8 mouse cellular contexts compared by ENCODE assay signal in genomic region chr5:92369151-92369994, GRCm38 (mm10). TPM values are rescaled to one million over a fixed set of nuclear protein-coding genes. Genes with fewer than 3 reads are reported as not detected.
A peak's percentile ranks its signal among the peaks of the same experiment; 100 is the strongest.
DNase-seq lines count a peak whose midpoint lies in the region; ATAC-seq and TF ChIP-seq lines count a peak whose summit lies in the region.

No protein-coding gene starts in this region.

- no peak for DNase-seq in kidney, adult 2 months
- DNase-seq in adrenal gland, postnatal 25 days, result peak; percentile 61
- peak; percentile 46 to 58 for DNase-seq in frontal cortex, postnatal 36 days (ENCODE audit: low spot score in 2 of 2)
- peak; percentile 63 for DNase-seq in kidney, postnatal 14 days
- no peak for DNase-seq in liver, postnatal 0 days
- DNase-seq in right cerebral cortex, adult 18-20 months, result peak; percentile 66
- no peak for DNase-seq in testis, postnatal 14 days (ENCODE audit: low spot score)

- 69% methylated on average over 13 of the region's 13 CpGs for WGBS in kidney, embryonic 14.5 days
- 60% methylated on average over 13 of the region's 13 CpGs for WGBS in kidney, adult 2 months
- WGBS in liver, postnatal 0 days (ENCODE audit: insufficient replicate concordance), result 58% methylated on average over 13 of the region's 13 CpGs

- H3K4me1 ChIP-seq in kidney, embryonic 14.5 days (ENCODE audit: control insufficient read depth, insufficient read depth, low read length), result no peaks in the 10 kb centered on the region
- peaks cover 9% of the 10 kb centered on the region; the same call in 1 of the 2 replicates for H3K4me1 ChIP-seq in kidney, adult 2 months (ENCODE audit: control insufficient read depth, insufficient read depth, low read length)
- peaks cover 29% of the 10 kb centered on the region for H3K4me1 ChIP-seq in liver, postnatal 0 days (ENCODE audit: insufficient read depth)

- H3K4me2 ChIP-seq in kidney, embryonic 14.5 days (replicated peaks; ENCODE audit: low read depth, low read length), result no peak overlapping the region
- H3K4me2 ChIP-seq in liver, postnatal 0 days (ENCODE audit: low read depth, low read length), result no peak overlapping the region

- no peak overlapping the region for H3K4me3 ChIP-seq in kidney, embryonic 14.5 days (ENCODE audit: low read length)
- no peak overlapping the region for H3K4me3 ChIP-seq in kidney, adult 2 months (ENCODE audit: insufficient read depth, low read depth, low read length)
- no peak overlapping the region for H3K4me3 ChIP-seq in liver, postnatal 0 days (ENCODE audit: low read depth, low read length)

- TF ChIP-seq CTCF in kidney, adult 2 months (conservative IDR thresholded peaks at IDR 0.05; ENCODE audit: insufficient read depth, insufficient read length, low read depth, low read length), result no peak
- no peak for TF ChIP-seq CTCF in liver, postnatal 0 days (IDR thresholded peaks at IDR 0.05; ENCODE audit: low read depth)

- H3K9me3 ChIP-seq in kidney, embryonic 14.5 days (ENCODE audit: control insufficient read depth, low read length), result no peaks in the 10 kb centered on the region
- H3K9me3 ChIP-seq in liver, postnatal 0 days (ENCODE audit: low read length), result no peaks in the 10 kb centered on the region

- no peak overlapping the region for H3K9ac ChIP-seq in kidney, embryonic 14.5 days (ENCODE audit: low read depth, low read length)
- no peak overlapping the region for H3K9ac ChIP-seq in liver, postnatal 0 days (replicated peaks)

- ATAC-seq in kidney, embryonic 14.5 days (ENCODE audit: low FRiP score, low TSS enrichment), result peak; percentile 66; the same call in 1 of the 2 replicates
- ATAC-seq in liver, postnatal 0 days, result no peak

- TF ChIP-seq EP300 in liver, postnatal 0 days (IDR thresholded peaks at IDR 0.05; ENCODE audit: low read depth), result no peak

- H3K27ac ChIP-seq in kidney, embryonic 14.5 days (ENCODE audit: low read depth, low read length), result no peak overlapping the region
- H3K27ac ChIP-seq in kidney, adult 2 months (ENCODE audit: insufficient read depth, low read depth, low read length), result no peak overlapping the region
- peak overlapping the region; percentile 0; the same call in 1 of the 2 replicates for H3K27ac ChIP-seq in liver, postnatal 0 days (ENCODE audit: low read depth)

- no peak for TF ChIP-seq POLR2A in kidney, adult 2 months (IDR thresholded peaks at IDR 0.05; ENCODE audit: low read depth, low read length)

- H3K36me3 ChIP-seq in kidney, embryonic 14.5 days (ENCODE audit: control insufficient read depth, insufficient read depth, low read length), result no peaks in the 10 kb centered on the region
- no peaks in the 10 kb centered on the region for H3K36me3 ChIP-seq in kidney, adult 2 months (ENCODE audit: control insufficient read depth, insufficient read depth, low read length)
- no peaks in the 10 kb centered on the region for H3K36me3 ChIP-seq in liver, postnatal 0 days (replicated peaks; ENCODE audit: insufficient read depth, low read length)

- H3K27me3 ChIP-seq in kidney, embryonic 14.5 days (ENCODE audit: control insufficient read depth, insufficient read depth, low read length), result no peaks in the 10 kb centered on the region
- H3K27me3 ChIP-seq in kidney, adult 2 months (replicated peaks; ENCODE audit: control insufficient read depth, insufficient read depth, low read length), result no peaks in the 10 kb centered on the region
- no peaks in the 10 kb centered on the region for H3K27me3 ChIP-seq in liver, postnatal 0 days (ENCODE audit: insufficient read depth, low read length)

RNA-seq across cellular contexts. Expression of gene Cxcl10, which starts 20.7 kb away (rescaled TPM):
- 0.84 and 1.0 TPM in 2 replicates for polyA plus RNA-seq in kidney, embryonic 14.5 days (2014; fragmentation: Nextera tagmentation; extraction: Ambion mirVana)
- 10.2 and 16.6 TPM in 2 replicates for polyA plus RNA-seq in kidney, adult 2 months (2012; rRNA removed)
- 1.1 and 1.2 TPM in 2 replicates for total RNA-seq in adrenal gland, postnatal 25 days (2021)
- 7.5 and 8.0 TPM in 2 replicates for polyA plus RNA-seq in liver, postnatal 0 days (2015; fragmentation: Nextera tagmentation; extraction: Ambion mirVana)

RNA-seq across cellular contexts. Expression of gene Art3, which starts 37.7 kb away (rescaled TPM):
- 1.7 and 3.1 TPM in 2 replicates for polyA plus RNA-seq in kidney, embryonic 14.5 days (2014; fragmentation: Nextera tagmentation; extraction: Ambion mirVana)
- polyA plus RNA-seq in kidney, adult 2 months (2012; rRNA removed), result 7.1 and 8.8 TPM in 2 replicates
- 50.0 and 51.8 TPM in 2 replicates for total RNA-seq in adrenal gland, postnatal 25 days (2021)
- polyA plus RNA-seq in liver, postnatal 0 days (2015; fragmentation: Nextera tagmentation; extraction: Ambion mirVana), result 2.3 and 4.0 TPM in 2 replicates

RNA-seq across cellular contexts. Expression of gene Cxcl9, which starts 41.5 kb away (rescaled TPM):
- not detected in 2 replicates for polyA plus RNA-seq in kidney, embryonic 14.5 days (2014; fragmentation: Nextera tagmentation; extraction: Ambion mirVana)
- polyA plus RNA-seq in kidney, adult 2 months (2012; rRNA removed), result 8.2 and 14.6 TPM in 2 replicates
- total RNA-seq in adrenal gland, postnatal 25 days (2021), result 0.88 and 0.90 TPM in 2 replicates
- 0.20 and 0.35 TPM in 2 replicates for polyA plus RNA-seq in liver, postnatal 0 days (2015; fragmentation: Nextera tagmentation; extraction: Ambion mirVana)

RNA-seq across cellular contexts. Expression of gene Sdad1, which starts 59.1 kb away (rescaled TPM):
- 48.3 and 62.6 TPM in 2 replicates for polyA plus RNA-seq in kidney, embryonic 14.5 days (2014; fragmentation: Nextera tagmentation; extraction: Ambion mirVana)
- polyA plus RNA-seq in kidney, adult 2 months (2012; rRNA removed), result 6.1 and 7.0 TPM in 2 replicates
- 30.5 and 36.1 TPM in 2 replicates for total RNA-seq in adrenal gland, postnatal 25 days (2021)
- 13.1 and 13.4 TPM in 2 replicates for polyA plus RNA-seq in liver, postnatal 0 days (2015; fragmentation: Nextera tagmentation; extraction: Ambion mirVana)

Comparison
In these comparisons a context has a peak if more than half of its experiments do, and no peak if none do; other contexts are left out.
1. DNase-seq: peak in adrenal gland, postnatal 25 days (single experiment), frontal cortex, postnatal 36 days (2 of 2), kidney, postnatal 14 days (single experiment) and right cerebral cortex, adult 18-20 months (single experiment); none in kidney, adult 2 months (single experiment), liver, postnatal 0 days (single experiment) and testis, postnatal 14 days (single experiment).